Mouse (Mus musculus) lung, postnatal 36 days (tissue): ENCODE measurements around the gene Acpp.
A peak's percentile ranks its signal among the peaks of the same experiment; 100 is the strongest.
"Not testable (repeated sequence)": the region's sequence is repeated elsewhere in the genome, so short reads cannot be mapped to it uniquely, and the experiment has no call there.

Source experiments
- DNase-seq: peaks from one replicate; pipeline ENCODE4 v3.0.0; 2022; ENCODE audit warnings: mixed read lengths

Acpp gene

GRCm38 (mm10) chr9:104337183-104337931 lies at the start of gene Acpp:
Acpp (minus strand) TSS chr9:104337748.
- DNase-seq: peak; percentile 87

GRCm38 (mm10) chr9:104382571-104383170 lies 45.1 kb upstream of the Acpp start:
- DNase-seq: peak; percentile 4

- peak; percentile 40 for DNase-seq
These were observed 42.1 kb upstream of the Acpp start for GRCm38 (mm10) chr9:104379532-104380162.

- DNase-seq: no peak
These were observed 38.0 kb upstream of the Acpp start for GRCm38 (mm10) chr9:104375573-104375972.

- DNase-seq: peak; percentile 59
These were observed 35.7 kb upstream of the Acpp start for GRCm38 (mm10) chr9:104373253-104373652.

GRCm38 (mm10) chr9:104366983-104367382 lies 29.4 kb upstream of the Acpp start:
- no peak for DNase-seq

- DNase-seq: not testable (repeated sequence)
These were observed 24.4 kb upstream of the Acpp start for GRCm38 (mm10) chr9:104361951-104362350.

- no peak for DNase-seq
These were observed 23.7 kb upstream of the Acpp start for GRCm38 (mm10) chr9:104361073-104361891.

- DNase-seq: no peak
These were observed 22.8 kb upstream of the Acpp start for GRCm38 (mm10) chr9:104360389-104360788.

- DNase-seq: peak; percentile 3
These were observed 18.1 kb upstream of the Acpp start for GRCm38 (mm10) chr9:104355521-104356270.

GRCm38 (mm10) chr9:104344136-104344535 lies 6.6 kb upstream of the Acpp start:
- no peak for DNase-seq

- no peak for DNase-seq
These were observed 1.9 kb upstream of the Acpp start for GRCm38 (mm10) chr9:104339483-104339882.

- peak; percentile 48 for DNase-seq
These were observed 1.2 kb upstream of the Acpp start for GRCm38 (mm10) chr9:104338489-104339427.

- no peak for DNase-seq
These were observed 6.2 kb downstream of the Acpp start for GRCm38 (mm10) chr9:104331301-104331700.

GRCm38 (mm10) chr9:104328655-104329054 lies 8.9 kb downstream of the Acpp start:
- peak; percentile 55 for DNase-seq

- DNase-seq: no peak
These were observed 16.0 kb downstream of the Acpp start for GRCm38 (mm10) chr9:104321519-104321918.

GRCm38 (mm10) chr9:104316351-104316750 lies 21.2 kb downstream of the Acpp start:
- no peak for DNase-seq

GRCm38 (mm10) chr9:104315499-104315898 lies 22.0 kb downstream of the Acpp start:
- peak; percentile 47 for DNase-seq

- peak; percentile 78 for DNase-seq
These were observed 30.8 kb downstream of the Acpp start for GRCm38 (mm10) chr9:104306734-104307133.

- no peak for DNase-seq
These were observed 32.0 kb downstream of the Acpp start for GRCm38 (mm10) chr9:104305333-104306111.
